Mouse (Mus musculus): ENCODE data around the gene Vps35l.

The Vps35l gene

GRCm38 (mm10) chr7:118739975-118740531 is at the start of gene Vps35l:
Gene Vps35l (plus strand): TSS chr7:118740226.
- DNase-seq = peak; percentile 83 to 92

GRCm38 (mm10) chr7:118691287-118691686 is 48.7 kb upstream of the Vps35l start:
- no peak for DNase-seq

GRCm38 (mm10) chr7:118696146-118696545 is 43.9 kb upstream of the Vps35l start:
- DNase-seq = no peak

- no peak for DNase-seq
These were observed 42.9 kb upstream of the Vps35l start for GRCm38 (mm10) chr7:118697168-118697567.

GRCm38 (mm10) chr7:118698882-118699281 is 41.1 kb upstream of the Vps35l start:
- no peak for DNase-seq

- no peak for DNase-seq
These were observed 36.9 kb upstream of the Vps35l start for GRCm38 (mm10) chr7:118703144-118703561.

GRCm38 (mm10) chr7:118704001-118704850 is 35.8 kb upstream of the Vps35l start:
- DNase-seq = no peak

- DNase-seq = peak; percentile 93 to 95
These were observed 34.7 kb upstream of the Vps35l start, which contains the start of gene Gde1 for GRCm38 (mm10) chr7:118705101-118705961. Gene Gde1 (minus strand): TSS chr7:118705778.

- no peak for DNase-seq
These were observed 34.0 kb upstream of the Vps35l start for GRCm38 (mm10) chr7:118706051-118706450.

- no peak for DNase-seq
These were observed 33.5 kb upstream of the Vps35l start for GRCm38 (mm10) chr7:118706488-118706887.

- DNase-seq = no peak
These were observed 32.8 kb upstream of the Vps35l start for GRCm38 (mm10) chr7:118707216-118707615.

- DNase-seq = peak in 1 of 2 experiments; percentile 32
These were observed 32.0 kb upstream of the Vps35l start for GRCm38 (mm10) chr7:118708002-118708401.

- DNase-seq = no peak
These were observed 29.2 kb upstream of the Vps35l start for GRCm38 (mm10) chr7:118710776-118711175.

- peak; percentile 90 to 93 for DNase-seq
These were observed 27.5 kb upstream of the Vps35l start, which contains the start of gene Ccp110 for GRCm38 (mm10) chr7:118712228-118713173. Gene Ccp110 (plus strand): TSS chr7:118712552.

GRCm38 (mm10) chr7:118714873-118715272 is 25.2 kb upstream of the Vps35l start:
- DNase-seq = no peak

GRCm38 (mm10) chr7:118718066-118718465 is 22.0 kb upstream of the Vps35l start:
- DNase-seq = no peak

GRCm38 (mm10) chr7:118723927-118724326 is 16.1 kb upstream of the Vps35l start:
- DNase-seq = no peak

GRCm38 (mm10) chr7:118725459-118725858 is 14.6 kb upstream of the Vps35l start:
- no peak for DNase-seq

GRCm38 (mm10) chr7:118728846-118729587 is 11.0 kb upstream of the Vps35l start:
- DNase-seq = no peak

GRCm38 (mm10) chr7:118731781-118732180 is 8.2 kb upstream of the Vps35l start:
- no peak for DNase-seq

GRCm38 (mm10) chr7:118733225-118733624 is 6.8 kb upstream of the Vps35l start:
- DNase-seq = no peak
